Mouse (Mus musculus): ENCODE results near the gene Slc26a3. TPM values are rescaled to one million over a fixed set of nuclear protein-coding genes. Genes with fewer than 3 reads are reported as not detected.

Slc26a3 gene
- polyA plus RNA-seq, 2 experiments = 0.02 to 0.18 TPM

- Histone ChIP-seq H3K27ac (no peak overlapping the region), H3K4me3 (ENCODE audit: insufficient read depth in 1 of 2, low read depth in 2 of 2, low read length in 2 of 2) (no peak overlapping the region), H3K9me3 (ENCODE audit: control insufficient read depth, low read length) (no peaks in the 10 kb centered on the region), H3K36me3 (replicated peaks; ENCODE audit: control insufficient read depth, insufficient read depth, low read depth) (no peaks in the 10 kb centered on the region), H3K4me1 (replicated peaks; ENCODE audit: control insufficient read depth in 2 of 2, insufficient read depth in 2 of 2, low read length in 1 of 2) (no peaks in the 10 kb centered on the region), H3K27me3 (ENCODE audit: control insufficient read depth, insufficient read depth, low read length) (no peaks in the 10 kb centered on the region), H3K4me2 (ENCODE audit: low read depth) (no peak overlapping the region), H3K9ac (replicated peaks) (no peak overlapping the region)
- ATAC-seq (ENCODE audit: insufficient read depth) = no peak
- no peak for DNase-seq (ENCODE audit: low read depth in 3 of 3, low spot score in 3 of 3)
- WGBS (ENCODE audit: insufficient replicate concordance) = 79% methylated on average over 12 of the region's 12 CpGs
- TF ChIP-seq EP300 (IDR thresholded peaks at IDR 0.05; ENCODE audit: low read depth) = no peak
- no peak for TF ChIP-seq CTCF (IDR thresholded peaks at IDR 0.05; ENCODE audit: low read depth)
Observed at GRCm38 (mm10) chr12:31391696-31392095, 1.0 kb downstream of the Slc26a3 start.

GRCm38 (mm10) chr12:31395895-31396294 is 5.2 kb downstream of the Slc26a3 start:
- no peaks in the 10 kb centered on the region for H3K4me1 ChIP-seq (replicated peaks; ENCODE audit: control insufficient read depth in 2 of 2, insufficient read depth in 2 of 2, low read length in 1 of 2)
- DNase-seq (ENCODE audit: low read depth in 3 of 3, low spot score in 3 of 3) (no peak), ATAC-seq (ENCODE audit: insufficient read depth) (no peak)
- no peak overlapping the region for H3K4me2 ChIP-seq (ENCODE audit: low read depth)
- WGBS (ENCODE audit: insufficient replicate concordance) = 71% methylated on average over 1 of the region's 1 CpGs
- TF ChIP-seq CTCF (IDR thresholded peaks at IDR 0.05; ENCODE audit: low read depth) = no peak
- TF ChIP-seq EP300 (IDR thresholded peaks at IDR 0.05; ENCODE audit: low read depth) = no peak
- H3K27ac ChIP-seq = no peak overlapping the region
- no peaks in the 10 kb centered on the region for H3K27me3 ChIP-seq (ENCODE audit: control insufficient read depth, insufficient read depth, low read length)
- no peaks in the 10 kb centered on the region for H3K9me3 ChIP-seq (ENCODE audit: control insufficient read depth, low read length)
- H3K9ac ChIP-seq (replicated peaks) = no peak overlapping the region
- H3K4me3 ChIP-seq (ENCODE audit: insufficient read depth in 1 of 2, low read depth in 2 of 2, low read length in 2 of 2) = no peak overlapping the region
- H3K36me3 ChIP-seq (replicated peaks; ENCODE audit: control insufficient read depth, insufficient read depth, low read depth) = no peaks in the 10 kb centered on the region

GRCm38 (mm10) chr12:31397709-31398108 is 7.0 kb downstream of the Slc26a3 start:
- Histone ChIP-seq H3K36me3 (replicated peaks; ENCODE audit: control insufficient read depth, insufficient read depth, low read depth) (no peaks in the 10 kb centered on the region), H3K4me2 (ENCODE audit: low read depth) (no peak overlapping the region), H3K4me3 (ENCODE audit: insufficient read depth in 1 of 2, low read depth in 2 of 2, low read length in 2 of 2) (no peak overlapping the region), H3K9ac (replicated peaks) (no peak overlapping the region), H3K9me3 (ENCODE audit: control insufficient read depth, low read length) (no peaks in the 10 kb centered on the region), H3K27me3 (ENCODE audit: control insufficient read depth, insufficient read depth, low read length) (no peaks in the 10 kb centered on the region), H3K27ac (no peak overlapping the region), H3K4me1 (replicated peaks; ENCODE audit: control insufficient read depth in 2 of 2, insufficient read depth in 2 of 2, low read length in 1 of 2) (no peaks in the 10 kb centered on the region)
- no peak for TF ChIP-seq EP300 (IDR thresholded peaks at IDR 0.05; ENCODE audit: low read depth)
- TF ChIP-seq CTCF (IDR thresholded peaks at IDR 0.05; ENCODE audit: low read depth) = no peak
- 56% methylated on average over 4 of the region's 4 CpGs for WGBS (ENCODE audit: insufficient replicate concordance)
- no peak for DNase-seq (ENCODE audit: low read depth in 3 of 3, low spot score in 3 of 3)
- no peak for ATAC-seq (ENCODE audit: insufficient read depth)

- TF ChIP-seq EP300 (IDR thresholded peaks at IDR 0.05; ENCODE audit: low read depth) (no peak), CTCF (IDR thresholded peaks at IDR 0.05; ENCODE audit: low read depth) (no peak)
- H3K36me3 ChIP-seq (replicated peaks; ENCODE audit: control insufficient read depth, insufficient read depth, low read depth) = no peaks in the 10 kb centered on the region
- WGBS (ENCODE audit: insufficient replicate concordance) = 67% methylated on average over 1 of the region's 1 CpGs
Observed at GRCm38 (mm10) chr12:31400821-31401220, 10.2 kb downstream of the Slc26a3 start.

GRCm38 (mm10) chr12:31401930-31402329 is 11.3 kb downstream of the Slc26a3 start:
- H3K9me3 ChIP-seq (ENCODE audit: control insufficient read depth, low read length) = no peaks in the 10 kb centered on the region
- DNase-seq (ENCODE audit: low read depth in 3 of 3, low spot score in 3 of 3) (no peak), ATAC-seq (ENCODE audit: insufficient read depth) (no peak)
- no peaks in the 10 kb centered on the region for H3K36me3 ChIP-seq (replicated peaks; ENCODE audit: control insufficient read depth, insufficient read depth, low read depth)
- no peaks in the 10 kb centered on the region for H3K4me1 ChIP-seq (replicated peaks; ENCODE audit: control insufficient read depth in 2 of 2, insufficient read depth in 2 of 2, low read length in 1 of 2)
- no peaks in the 10 kb centered on the region for H3K27me3 ChIP-seq (ENCODE audit: control insufficient read depth, insufficient read depth, low read length)
- no peak overlapping the region for H3K27ac ChIP-seq
- 65% methylated on average over 6 of the region's 6 CpGs for WGBS (ENCODE audit: insufficient replicate concordance)
- no peak overlapping the region for H3K9ac ChIP-seq (replicated peaks)
- no peak overlapping the region for H3K4me3 ChIP-seq (ENCODE audit: insufficient read depth in 1 of 2, low read depth in 2 of 2, low read length in 2 of 2)
- no peak overlapping the region for H3K4me2 ChIP-seq (ENCODE audit: low read depth)
- TF ChIP-seq CTCF (IDR thresholded peaks at IDR 0.05; ENCODE audit: low read depth) = no peak
- no peak for TF ChIP-seq EP300 (IDR thresholded peaks at IDR 0.05; ENCODE audit: low read depth)

More at GRCm38 (mm10) chr12:31400821-31401220, 10.2 kb downstream of the Slc26a3 start:
- H3K4me3 ChIP-seq (ENCODE audit: insufficient read depth in 1 of 2, low read depth in 2 of 2, low read length in 2 of 2) = no peak overlapping the region
- no peaks in the 10 kb centered on the region for H3K9me3 ChIP-seq (ENCODE audit: control insufficient read depth, low read length)
- H3K4me1 ChIP-seq (replicated peaks; ENCODE audit: control insufficient read depth in 2 of 2, insufficient read depth in 2 of 2, low read length in 1 of 2) = no peaks in the 10 kb centered on the region
- no peak for ATAC-seq (ENCODE audit: insufficient read depth)
- H3K27me3 ChIP-seq (ENCODE audit: control insufficient read depth, insufficient read depth, low read length) = no peaks in the 10 kb centered on the region
- DNase-seq (ENCODE audit: low read depth in 3 of 3, low spot score in 3 of 3) = no peak
- no peak overlapping the region for H3K4me2 ChIP-seq (ENCODE audit: low read depth)
- H3K9ac ChIP-seq (replicated peaks) = no peak overlapping the region
- H3K27ac ChIP-seq = no peak overlapping the region
